Mouse (Mus musculus) bone marrow, adult 2 months (tissue): ENCODE results near the gene Iqch. TPM values are rescaled to one million over a fixed set of nuclear protein-coding genes. Genes with fewer than 3 reads are reported as not detected.

Experiments
- H3K27ac ChIP-seq: fragments of 200-500 bp; 2 replicates; pipeline ENCODE4 v1.5.1; 2012; ENCODE audit warnings: low read depth, mild to moderate bottlenecking, control low read depth, inconsistent platforms, low read length; ENCODE audit not compliant: control insufficient read depth, poor library complexity, insufficient read depth
- H3K4me1 ChIP-seq: fragments of 200-500 bp; 2 replicates; pipeline ENCODE4 v1.6.1; 2011; ENCODE audit warnings: low read length; ENCODE audit not compliant: control insufficient read depth, insufficient read depth
- H3K4me3 ChIP-seq: fragments of 200-500 bp; replicated peaks from 2 replicates; pipeline ENCODE3; 2011; ENCODE audit warnings: mild to moderate bottlenecking, low read depth, low read length, control low read depth; ENCODE audit not compliant: control insufficient read depth
- CTCF ChIP-seq: fragments of 200-500 bp; IDR thresholded peaks from 2 replicates; pipeline ENCODE4 v1.5.1; 2011; ENCODE audit warnings: low read length, control low read depth; ENCODE audit not compliant: control insufficient read depth, insufficient read depth
- POLR2A ChIP-seq: fragments of 200-500 bp; IDR thresholded peaks from 2 replicates; pipeline ENCODE4 v1.6.1; 2011; ENCODE audit warnings: low read depth, mild to moderate bottlenecking, control low read depth, low read length, borderline replicate concordance; ENCODE audit not compliant: control insufficient read depth
- whole genome bisulfite sequencing: fragments of 180-500 bp; shearing (Covaris S2); methylation state at CpG from one replicate; pipeline ENCODE4 v1.1.7; 2018; 5-methylcytosine and 5-hydroxymethylcytosine counted together
- polyA plus RNA-seq: library from polyadenylated mRNA; stranded (reverse); fragments of >200 nt; gene quantifications from 2 replicates; pipeline ENCODE4 v1.2.4, GENCODE M21; 2011; ENCODE audit warnings: low replicate concordance; ENCODE audit not compliant: missing spikeins, insufficient read depth, insufficient read length

Gene Iqch
- polyA plus RNA-seq, 1 experiment = not detected

DNA sequence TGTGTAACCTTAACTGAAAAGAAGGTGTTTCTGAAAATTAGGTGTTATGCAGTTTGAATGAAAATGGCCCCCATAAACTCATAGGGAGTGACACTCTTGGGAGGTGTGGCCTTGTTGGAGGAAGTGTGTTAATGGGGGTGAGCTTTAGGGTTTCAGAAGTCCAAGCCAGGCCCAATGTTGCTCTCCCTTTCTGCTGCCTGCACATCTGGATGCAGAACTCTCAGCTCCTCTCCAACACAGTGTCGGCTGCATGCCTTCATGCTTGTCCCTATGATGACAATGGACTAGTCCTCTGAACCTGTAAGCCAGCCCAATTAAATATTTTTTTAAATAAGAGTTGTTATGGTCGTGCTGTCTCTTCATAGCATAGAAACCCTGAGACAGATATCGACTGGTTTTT is 222.0 kb downstream of the Iqch start:
- 89% methylated on average over 3 of the region's 3 CpGs for WGBS
- Histone ChIP-seq H3K4me1 (no peaks in the 10 kb centered on the region; the same call in 1 of the 2 replicates), H3K4me3 (no peak overlapping the region), H3K27ac (no peak overlapping the region)
- TF ChIP-seq POLR2A (no peak), CTCF (no peak)

DNA sequence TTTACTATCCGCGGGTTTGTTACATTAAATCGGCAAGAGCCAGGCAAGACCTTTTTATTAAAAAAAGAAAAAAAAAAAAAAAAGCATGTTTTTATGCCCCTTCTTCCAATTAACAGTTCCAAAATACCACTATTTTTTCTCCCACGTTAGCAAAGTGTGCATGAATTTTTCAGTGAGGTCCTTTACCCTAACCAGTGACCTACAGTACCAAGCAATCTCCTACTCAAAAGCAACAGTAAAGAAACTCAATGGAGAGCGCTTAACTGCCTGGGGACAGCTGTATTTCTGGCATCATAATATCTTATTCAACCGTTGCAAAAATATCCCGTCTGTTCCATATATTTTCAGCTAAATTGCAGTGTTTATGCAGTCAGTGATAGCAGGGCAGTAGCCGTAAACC is 224.1 kb downstream of the Iqch start:
- WGBS = 24% methylated on average over 8 of the region's 8 CpGs
- Histone ChIP-seq H3K4me3 (peak overlapping the region; percentile 85), H3K27ac (0 out of 2 replicates have a peak overlapping the region, but pooled peaks have one; percentile 89), H3K4me1 (no peaks in the 10 kb centered on the region; the same call in 1 of the 2 replicates)
- no peak for TF ChIP-seq CTCF
- no peak for TF ChIP-seq POLR2A

DNA sequence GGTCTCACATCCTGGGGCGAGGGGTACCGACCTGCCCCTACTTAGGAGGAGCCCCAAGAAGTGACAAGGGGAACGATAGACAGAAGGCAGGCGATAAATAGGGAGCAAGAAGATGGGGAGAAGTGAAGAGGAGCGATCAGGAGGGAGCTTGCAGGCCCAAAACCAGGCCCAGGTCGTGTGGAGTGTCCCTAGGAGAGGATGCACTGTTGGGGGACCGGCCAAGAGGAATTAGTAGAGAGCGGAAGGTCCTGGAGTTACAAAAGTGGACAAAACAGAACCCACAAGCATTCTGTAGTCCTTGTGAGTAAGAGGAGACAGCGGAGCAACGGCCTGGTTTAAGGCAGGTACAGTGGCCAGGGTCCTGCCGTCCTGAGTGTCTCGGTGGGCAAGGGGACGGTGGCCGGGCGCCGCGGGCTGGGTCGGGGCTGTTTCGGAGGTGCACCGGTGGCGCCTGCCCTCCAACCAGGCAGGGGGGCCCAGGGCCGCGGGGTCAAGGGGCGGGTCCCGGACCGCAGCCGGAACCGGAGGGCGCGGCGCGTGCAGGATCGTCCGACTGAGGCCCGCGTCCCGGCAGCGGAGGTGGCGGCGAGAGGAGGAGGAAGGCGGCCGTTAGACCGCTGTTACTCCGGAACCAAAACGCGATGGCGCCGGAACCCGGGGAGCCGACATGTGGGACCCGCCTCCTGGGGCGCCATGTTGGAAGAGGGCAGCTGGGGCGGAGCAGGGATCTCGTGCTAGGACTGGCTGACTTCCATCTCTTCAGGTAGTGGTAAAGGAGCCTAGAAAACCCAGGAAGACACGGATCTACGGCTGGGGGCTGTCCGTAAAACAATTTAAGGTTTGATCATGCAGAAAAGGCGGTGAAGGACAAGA is 224.8 kb downstream of the Iqch start, which contains the start of gene Map2k5:
Gene Map2k5, minus strand, starts transcription at position 633 of the 873 bp plus-strand sequence.
- 1% methylated on average over 58 of the region's 58 CpGs for whole genome bisulfite sequencing
- TF ChIP-seq POLR2A (peak; percentile 33; the same call in 1 of the 2 replicates), CTCF (no peak)
- Histone ChIP-seq H3K4me1 (no peaks in the 10 kb centered on the region; the same call in 1 of the 2 replicates), H3K27ac (peak within 1 kb of the TSS; percentile 89), H3K4me3 (peak within 1 kb of the TSS; percentile 85)

DNA sequence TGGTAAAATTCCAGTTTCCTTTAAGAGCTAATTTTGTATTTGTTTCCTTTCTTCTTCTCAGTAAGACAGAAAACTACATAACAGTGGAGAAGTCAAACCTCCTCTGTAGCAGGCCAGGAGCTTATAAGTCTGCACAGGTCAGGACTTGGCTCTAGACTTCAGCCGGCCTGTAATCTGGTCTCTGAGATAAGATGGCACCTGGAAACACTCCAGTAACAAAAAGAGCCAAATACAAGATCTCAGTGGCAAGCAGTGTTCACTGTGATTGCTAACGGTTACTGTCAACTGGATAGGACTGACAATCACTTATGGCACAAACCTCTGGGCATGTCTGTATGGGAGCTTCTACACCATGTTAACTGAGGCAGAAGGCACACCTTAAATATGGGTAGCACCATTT is 229.0 kb downstream of the Iqch start:
- 58% methylated on average over 2 of the region's 2 CpGs for WGBS
- H3K4me3 ChIP-seq = no peak overlapping the region
- no peak overlapping the region for H3K27ac ChIP-seq
- H3K4me1 ChIP-seq = no peaks in the 10 kb centered on the region; the same call in 1 of the 2 replicates
- TF ChIP-seq POLR2A = no peak
- TF ChIP-seq CTCF = no peak

DNA sequence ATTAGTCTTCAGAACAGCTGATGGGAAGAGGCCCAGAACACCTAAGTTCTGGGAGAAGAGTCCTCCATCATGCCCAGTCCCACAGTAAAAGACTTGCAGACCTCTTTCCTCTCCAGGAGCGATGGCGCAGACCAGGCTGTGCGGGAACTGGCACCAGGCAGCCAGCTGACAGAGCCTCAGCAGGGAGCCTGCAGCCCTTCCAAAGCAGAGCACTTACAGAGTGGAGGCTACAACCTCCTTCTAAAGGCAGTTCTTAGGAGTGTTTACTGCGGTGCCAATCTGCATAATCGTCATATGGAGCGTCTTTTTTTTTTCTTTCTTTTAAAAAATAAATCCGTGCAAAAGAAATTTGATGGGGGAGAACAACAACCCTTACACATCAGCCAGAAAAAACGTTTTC is 229.8 kb downstream of the Iqch start:
- TF ChIP-seq CTCF (no peak), POLR2A (no peak)
- 89% methylated on average over 8 of the region's 8 CpGs for WGBS
- Histone ChIP-seq H3K4me1 (no peaks in the 10 kb centered on the region; the same call in 1 of the 2 replicates), H3K4me3 (no peak overlapping the region), H3K27ac (no peak overlapping the region)

Other genes starting within 250 kb of the Iqch start
- 4.5 and 13.9 TPM in 2 replicates for gene Map2k5, start 224.6 kb downstream of the Iqch start, polyA plus RNA-seq
- gene 2300009A05Rik, start 203.2 kb downstream of the Iqch start, polyA plus RNA-seq = 8.1 and 19.1 TPM in 2 replicates
- 10.2 and 13.9 TPM in 2 replicates for gene Aagab, start 167 bp upstream of the Iqch start, polyA plus RNA-seq
- gene Smad3, start 155.5 kb upstream of the Iqch start, polyA plus RNA-seq = 9.1 and 17.1 TPM in 2 replicates